Mouse (Mus musculus): ENCODE measurements around the gene Rrp12. TPM values are rescaled to one million over a fixed set of nuclear protein-coding genes. Genes with fewer than 3 reads are reported as not detected.

Rrp12 gene
- polyA plus RNA-seq (2014; fragmentation: Illumina TruSeq; extraction: RNeasy Lipid Tissue Mini Kit (QIAGEN cat#74804); ENCODE audit: low read depth, low replicate concordance): 0.32 TPM

GRCm38 (mm10) chr19:41895460-41896318 lies at the start of gene Rrp12:
Rrp12 (minus strand) TSS chr19:41896173.

GRCm38 (mm10) chr19:41933179-41934086 lies 37.5 kb upstream of the Rrp12 start, which contains the start of the genes Exosc1 and Zdhhc16:
Exosc1 (minus strand) TSS chr19:41933423.
Zdhhc16 (plus strand) TSS chr19:41933480.

GRCm38 (mm10) chr19:41911178-41912073 lies 15.5 kb upstream of the Rrp12 start, which contains the start of gene Pgam1:
Pgam1 (plus strand) TSS chr19:41911923.

DNA sequence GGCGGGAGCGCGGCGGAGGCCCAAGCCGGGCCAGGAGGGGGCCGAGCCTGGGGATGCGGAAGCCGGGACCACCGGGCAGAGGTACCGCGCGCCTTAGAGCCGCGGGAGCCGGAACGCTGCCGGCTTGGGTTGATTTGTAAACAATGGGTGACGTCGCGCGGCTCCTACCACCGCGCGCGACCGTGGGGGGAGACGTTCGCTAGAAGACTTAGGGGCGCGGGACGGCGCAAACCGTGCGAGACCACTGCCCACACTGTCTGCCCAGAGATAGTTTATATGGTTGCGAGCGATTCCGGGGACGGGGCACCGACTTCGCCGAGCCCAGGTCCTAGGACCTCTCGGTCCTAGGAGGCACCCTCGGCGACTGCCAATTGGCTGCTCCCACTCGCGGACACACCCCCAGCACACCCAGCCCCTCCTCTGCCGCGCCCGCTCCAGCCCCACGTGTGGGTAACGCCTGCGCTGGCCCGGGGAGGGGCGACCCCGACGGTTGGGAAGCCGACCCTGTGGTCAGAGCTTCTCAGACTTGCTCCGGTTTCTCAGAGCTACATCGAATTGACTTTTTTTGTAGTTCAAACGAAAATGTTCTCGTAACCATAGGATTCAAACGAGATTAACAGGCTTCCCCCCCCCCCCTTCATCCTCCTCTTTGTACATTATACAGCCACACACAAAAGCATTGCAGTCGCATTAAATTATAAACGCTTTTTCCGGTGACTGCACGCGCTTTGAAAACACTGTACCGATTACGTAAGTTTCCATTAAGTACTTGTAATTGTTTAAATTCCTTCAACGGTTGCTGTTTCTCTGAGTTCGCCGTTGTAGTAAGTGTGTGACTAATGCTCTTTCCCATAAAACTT lies 47.8 kb downstream of the Rrp12 start, which contains the start of gene Frat2:
Gene Frat2 (minus strand): TSS at position 141 of the 860 bp plus-strand sequence.

DNA sequence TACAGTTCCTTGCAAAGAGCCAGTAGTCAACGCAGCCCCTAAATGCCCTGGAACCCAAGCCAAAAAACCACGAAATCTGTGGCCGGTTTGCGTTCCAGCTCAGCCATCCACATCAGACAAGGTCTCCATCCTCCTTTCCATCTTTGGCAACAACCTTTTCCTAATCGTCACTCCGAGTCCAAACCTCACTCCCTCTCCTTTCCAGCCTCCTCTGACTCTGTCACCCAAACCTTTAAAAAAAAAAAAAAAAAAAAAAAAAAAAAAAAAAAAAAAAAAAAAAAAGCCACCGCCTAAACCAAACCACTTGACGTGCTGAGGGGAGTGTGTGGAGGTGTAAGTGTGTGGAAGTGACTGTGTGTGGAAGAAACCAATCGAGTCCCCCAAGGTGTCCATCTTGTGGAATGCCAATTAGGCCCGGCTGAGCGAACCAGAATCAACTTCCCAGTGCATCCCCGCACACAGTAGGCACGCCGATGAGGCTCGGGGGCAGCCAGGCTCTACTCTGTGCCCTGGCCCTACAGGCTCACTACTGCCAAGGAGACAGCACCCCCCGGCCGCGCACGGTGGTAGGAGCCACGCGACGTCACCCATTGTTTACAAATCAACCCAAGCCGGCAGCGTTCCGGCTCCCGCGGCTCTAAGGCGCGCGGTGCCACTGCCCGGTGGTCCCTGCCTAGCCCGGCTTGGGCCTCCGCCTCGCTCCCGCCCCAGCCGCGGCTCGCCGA lies 66.4 kb downstream of the Rrp12 start, which contains the start of gene Frat1:
Gene Frat1 (plus strand): TSS at position 590 of the 725 bp plus-strand sequence.

Other genes with a start within 250 kb of the Rrp12 start
- not detected for gene Slit1, start 152.5 kb downstream of the Rrp12 start, polyA plus RNA-seq (2014; fragmentation: Illumina TruSeq; extraction: RNeasy Lipid Tissue Mini Kit (QIAGEN cat#74804); ENCODE audit: low read depth, low replicate concordance)
- gene Arhgap19, start 94.1 kb downstream of the Rrp12 start, polyA plus RNA-seq (2014; fragmentation: Illumina TruSeq; extraction: RNeasy Lipid Tissue Mini Kit (QIAGEN cat#74804); ENCODE audit: low read depth, low replicate concordance): 1.4 TPM
- gene Frat1, start 66.2 kb downstream of the Rrp12 start, polyA plus RNA-seq (2014; fragmentation: Illumina TruSeq; extraction: RNeasy Lipid Tissue Mini Kit (QIAGEN cat#74804); ENCODE audit: low read depth, low replicate concordance): 0.32 TPM
- 0.73 TPM for gene Frat2, start 48.0 kb downstream of the Rrp12 start, polyA plus RNA-seq (2014; fragmentation: Illumina TruSeq; extraction: RNeasy Lipid Tissue Mini Kit (QIAGEN cat#74804); ENCODE audit: low read depth, low replicate concordance)
- 398 TPM for gene Pgam1, start 15.8 kb upstream of the Rrp12 start, polyA plus RNA-seq (2014; fragmentation: Illumina TruSeq; extraction: RNeasy Lipid Tissue Mini Kit (QIAGEN cat#74804); ENCODE audit: low read depth, low replicate concordance)
- 21.0 TPM for gene Exosc1, start 37.2 kb upstream of the Rrp12 start, polyA plus RNA-seq (2014; fragmentation: Illumina TruSeq; extraction: RNeasy Lipid Tissue Mini Kit (QIAGEN cat#74804); ENCODE audit: low read depth, low replicate concordance)
- 27.7 TPM for gene Zdhhc16, start 37.3 kb upstream of the Rrp12 start, polyA plus RNA-seq (2014; fragmentation: Illumina TruSeq; extraction: RNeasy Lipid Tissue Mini Kit (QIAGEN cat#74804); ENCODE audit: low read depth, low replicate concordance)
- 8.0 TPM for gene Mms19, start 85.0 kb upstream of the Rrp12 start, polyA plus RNA-seq (2014; fragmentation: Illumina TruSeq; extraction: RNeasy Lipid Tissue Mini Kit (QIAGEN cat#74804); ENCODE audit: low read depth, low replicate concordance)
- gene Ubtd1, start 85.6 kb upstream of the Rrp12 start, polyA plus RNA-seq (2014; fragmentation: Illumina TruSeq; extraction: RNeasy Lipid Tissue Mini Kit (QIAGEN cat#74804); ENCODE audit: low read depth, low replicate concordance): not detected
- not detected for gene Ankrd2, start 139.8 kb upstream of the Rrp12 start, polyA plus RNA-seq (2014; fragmentation: Illumina TruSeq; extraction: RNeasy Lipid Tissue Mini Kit (QIAGEN cat#74804); ENCODE audit: low read depth, low replicate concordance)
- gene Hoga1, start 149.4 kb upstream of the Rrp12 start, polyA plus RNA-seq (2014; fragmentation: Illumina TruSeq; extraction: RNeasy Lipid Tissue Mini Kit (QIAGEN cat#74804); ENCODE audit: low read depth, low replicate concordance): 61.7 TPM
- not detected for gene 4933411K16Rik, start 156.1 kb upstream of the Rrp12 start, polyA plus RNA-seq (2014; fragmentation: Illumina TruSeq; extraction: RNeasy Lipid Tissue Mini Kit (QIAGEN cat#74804); ENCODE audit: low read depth, low replicate concordance)
- gene Morn4, start 190.2 kb upstream of the Rrp12 start, polyA plus RNA-seq (2014; fragmentation: Illumina TruSeq; extraction: RNeasy Lipid Tissue Mini Kit (QIAGEN cat#74804); ENCODE audit: low read depth, low replicate concordance): 1.1 TPM
- gene Pi4k2a, start 194.3 kb upstream of the Rrp12 start, polyA plus RNA-seq (2014; fragmentation: Illumina TruSeq; extraction: RNeasy Lipid Tissue Mini Kit (QIAGEN cat#74804); ENCODE audit: low read depth, low replicate concordance): 8.7 TPM
- gene Avpi1, start 232.9 kb upstream of the Rrp12 start, polyA plus RNA-seq (2014; fragmentation: Illumina TruSeq; extraction: RNeasy Lipid Tissue Mini Kit (QIAGEN cat#74804); ENCODE audit: low read depth, low replicate concordance): 1.2 TPM